Mouse (Mus musculus): ENCODE measurements around the gene Cd3g. TPM values are rescaled to one million over a fixed set of nuclear protein-coding genes. Genes with fewer than 3 reads are reported as not detected.
"Not testable (repeated sequence)": the region's sequence is repeated elsewhere in the genome, so short reads cannot be mapped to it uniquely, and the experiment has no call there.

Gene Cd3g
- polyA plus RNA-seq, 1 experiment from 2014 or later = not detected

DNA sequence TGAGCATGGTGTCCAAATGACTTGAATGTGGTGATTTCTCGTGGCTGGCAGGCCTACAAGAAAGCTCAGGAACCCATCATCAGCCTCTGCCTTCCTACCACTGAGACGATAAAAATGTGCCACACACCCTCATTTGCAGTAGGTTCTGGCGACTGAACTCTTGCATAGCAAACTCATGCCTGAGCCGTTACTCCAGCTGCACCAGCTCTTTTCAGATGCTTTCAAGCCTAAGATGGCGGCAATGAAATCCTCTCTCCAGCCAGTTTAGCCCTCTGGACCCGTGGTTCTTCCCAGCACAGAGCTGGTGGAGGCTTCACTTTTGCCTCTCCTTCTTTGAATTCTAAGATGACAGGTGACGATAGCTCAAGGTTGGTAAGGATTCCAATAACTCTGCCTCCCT is 425 bp downstream of the Cd3g start:
- Histone ChIP-seq H3K4me1 (ENCODE audit: insufficient read depth, low read length) (no peaks in the 10 kb centered on the region), H3K4me3 (ENCODE audit: low read length) (no peak overlapping the region), H3K9me3 (ENCODE audit: low read length) (no peaks in the 10 kb centered on the region), H3K4me2 (replicated peaks; ENCODE audit: low read depth, low read length) (no peak overlapping the region), H3K9ac (replicated peaks; ENCODE audit: low read length) (no peak overlapping the region), H3K36me3 (ENCODE audit: insufficient read depth, low read length) (no peaks in the 10 kb centered on the region), H3K27ac (ENCODE audit: low read length) (no peak overlapping the region), H3K27me3 (ENCODE audit: insufficient read depth, low read length) (peaks cover 3% of the 10 kb centered on the region; the same call in 1 of the 2 replicates)
- ATAC-seq (ENCODE audit: low FRiP score, low TSS enrichment) = no peak
- WGBS = 81% methylated on average over 7 of the region's 7 CpGs

- no peak overlapping the region for H3K27ac ChIP-seq (ENCODE audit: low read length)
- no peak overlapping the region for H3K4me2 ChIP-seq (replicated peaks; ENCODE audit: low read depth, low read length)
- no peak for ATAC-seq (ENCODE audit: low FRiP score, low TSS enrichment)
- peaks cover 6% of the 10 kb centered on the region for H3K27me3 ChIP-seq (ENCODE audit: insufficient read depth, low read length)
- H3K9ac ChIP-seq (replicated peaks; ENCODE audit: low read length) = no peak overlapping the region
- WGBS = 71% methylated on average over 6 of the region's 6 CpGs
- H3K36me3 ChIP-seq (ENCODE audit: insufficient read depth, low read length) = no peaks in the 10 kb centered on the region
- H3K9me3 ChIP-seq (ENCODE audit: low read length) = no peaks in the 10 kb centered on the region
- no peak overlapping the region for H3K4me3 ChIP-seq (ENCODE audit: low read length)
- H3K4me1 ChIP-seq (ENCODE audit: insufficient read depth, low read length) = no peaks in the 10 kb centered on the region
Observed at GRCm38 (mm10) chr9:44977813-44978212, 2.4 kb downstream of the Cd3g start.

GRCm38 (mm10) chr9:44969450-44969849 is 10.8 kb downstream of the Cd3g start:
- no peak overlapping the region for H3K4me3 ChIP-seq (ENCODE audit: low read length)
- H3K27ac ChIP-seq (ENCODE audit: low read length) = no peak overlapping the region
- WGBS = 58% methylated on average over 1 of the region's 1 CpGs
- peaks cover 5% of the 10 kb centered on the region for H3K27me3 ChIP-seq (ENCODE audit: insufficient read depth, low read length)
- H3K9ac ChIP-seq (replicated peaks; ENCODE audit: low read length) = no peak overlapping the region
- no peak overlapping the region for H3K4me2 ChIP-seq (replicated peaks; ENCODE audit: low read depth, low read length)
- H3K4me1 ChIP-seq (ENCODE audit: insufficient read depth, low read length) = peaks cover 11% of the 10 kb centered on the region; the same call in 1 of the 2 replicates
- ATAC-seq (ENCODE audit: low FRiP score, low TSS enrichment) = no peak
- no peaks in the 10 kb centered on the region for H3K36me3 ChIP-seq (ENCODE audit: insufficient read depth, low read length)
- H3K9me3 ChIP-seq (ENCODE audit: low read length) = no peaks in the 10 kb centered on the region

DNA sequence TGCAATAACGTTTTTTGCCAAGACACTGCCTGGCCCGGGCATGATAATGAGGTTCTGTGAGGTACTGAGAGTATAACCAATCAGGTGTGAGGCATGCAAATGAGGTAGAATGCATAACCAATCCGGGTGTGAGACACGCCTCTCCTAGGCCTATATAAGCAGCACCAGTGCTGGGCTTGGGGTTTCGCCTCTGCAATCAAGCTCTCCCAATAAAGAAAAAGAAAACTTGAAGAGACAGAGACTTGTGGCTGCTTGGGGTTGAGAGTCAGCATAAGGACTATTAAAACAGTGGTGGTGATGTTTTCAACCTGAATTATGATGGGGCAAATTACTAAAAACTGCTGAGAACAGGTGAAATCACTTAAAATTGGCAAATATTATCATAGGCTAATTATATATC is 12.5 kb downstream of the Cd3g start:
- ATAC-seq (ENCODE audit: low FRiP score, low TSS enrichment); H3K27me3 ChIP-seq (ENCODE audit: insufficient read depth, low read length); H3K4me2 ChIP-seq (replicated peaks; ENCODE audit: low read depth, low read length); H3K27ac ChIP-seq (ENCODE audit: low read length); H3K36me3 ChIP-seq (ENCODE audit: insufficient read depth, low read length); H3K9ac ChIP-seq (replicated peaks; ENCODE audit: low read length); H3K9me3 ChIP-seq (ENCODE audit: low read length); H3K4me3 ChIP-seq (ENCODE audit: low read length): not testable (repeated sequence)
- 83% methylated on average over 5 of the region's 5 CpGs for WGBS
- peaks cover 15% of the 10 kb centered on the region; the same call in 1 of the 2 replicates for H3K4me1 ChIP-seq (ENCODE audit: insufficient read depth, low read length)

GRCm38 (mm10) chr9:44966815-44967242 is 13.4 kb downstream of the Cd3g start:
- Histone ChIP-seq H3K4me2 (replicated peaks; ENCODE audit: low read depth, low read length) (no peak overlapping the region), H3K27me3 (ENCODE audit: insufficient read depth, low read length) (no peaks in the 10 kb centered on the region), H3K9ac (replicated peaks; ENCODE audit: low read length) (no peak overlapping the region), H3K9me3 (ENCODE audit: low read length) (no peaks in the 10 kb centered on the region), H3K27ac (ENCODE audit: low read length) (no peak overlapping the region), H3K4me3 (ENCODE audit: low read length) (no peak overlapping the region), H3K4me1 (ENCODE audit: insufficient read depth, low read length) (peaks cover 15% of the 10 kb centered on the region; the same call in 1 of the 2 replicates), H3K36me3 (ENCODE audit: insufficient read depth, low read length) (peaks cover 3% of the 10 kb centered on the region; the same call in 1 of the 2 replicates)
- ATAC-seq (ENCODE audit: low FRiP score, low TSS enrichment) = 0 out of 2 replicates have a peak, but pooled peaks have one; percentile 32
- 23% methylated on average over 3 of the region's 3 CpGs for WGBS

- 0 out of 2 replicates have a peak overlapping the region, but pooled peaks have one; percentile 52 for H3K27ac ChIP-seq (ENCODE audit: low read length)
- H3K4me1 ChIP-seq (ENCODE audit: insufficient read depth, low read length) = peaks cover 15% of the 10 kb centered on the region; the same call in 1 of the 2 replicates
- peak; percentile 54; the same call in 1 of the 2 replicates for ATAC-seq (ENCODE audit: low FRiP score, low TSS enrichment)
- WGBS = 14% methylated on average over 10 of the region's 10 CpGs
- H3K36me3 ChIP-seq (ENCODE audit: insufficient read depth, low read length) = peaks cover 7% of the 10 kb centered on the region; the same call in 1 of the 2 replicates
- H3K27me3 ChIP-seq (ENCODE audit: insufficient read depth, low read length) = no peaks in the 10 kb centered on the region
- peak overlapping the region; percentile 63 for H3K9ac ChIP-seq (replicated peaks; ENCODE audit: low read length)
- H3K4me3 ChIP-seq (ENCODE audit: low read length) = peak overlapping the region; percentile 76
- H3K9me3 ChIP-seq (ENCODE audit: low read length) = no peaks in the 10 kb centered on the region
- H3K4me2 ChIP-seq (replicated peaks; ENCODE audit: low read depth, low read length) = peak overlapping the region; percentile 88
Observed at GRCm38 (mm10) chr9:44965833-44966466, 14.3 kb downstream of the Cd3g start.

GRCm38 (mm10) chr9:44965126-44965832 is 15.0 kb downstream of the Cd3g start, which contains the start of gene Ube4a:
Gene Ube4a (minus strand): TSS chr9:44965600.
- H3K36me3 ChIP-seq (ENCODE audit: insufficient read depth, low read length) = peaks cover 7% of the 10 kb centered on the region; the same call in 1 of the 2 replicates
- H3K9me3 ChIP-seq (ENCODE audit: low read length) = no peaks in the 10 kb centered on the region
- peaks cover 15% of the 10 kb centered on the region; the same call in 1 of the 2 replicates for H3K4me1 ChIP-seq (ENCODE audit: insufficient read depth, low read length)
- peak; percentile 97 for ATAC-seq (ENCODE audit: low FRiP score, low TSS enrichment)
- WGBS = under 1% methylated on average over 39 of the region's 39 CpGs
- H3K27ac ChIP-seq (ENCODE audit: low read length) = peak within 1 kb of the TSS; percentile 52; the same call in 1 of the 2 replicates
- no peaks in the 10 kb centered on the region for H3K27me3 ChIP-seq (ENCODE audit: insufficient read depth, low read length)
- H3K9ac ChIP-seq (replicated peaks; ENCODE audit: low read length) = peak within 1 kb of the TSS; percentile 82
- peak within 1 kb of the TSS; percentile 91 for H3K4me2 ChIP-seq (replicated peaks; ENCODE audit: low read depth, low read length)
- H3K4me3 ChIP-seq (ENCODE audit: low read length) = peak within 1 kb of the TSS; percentile 76

DNA sequence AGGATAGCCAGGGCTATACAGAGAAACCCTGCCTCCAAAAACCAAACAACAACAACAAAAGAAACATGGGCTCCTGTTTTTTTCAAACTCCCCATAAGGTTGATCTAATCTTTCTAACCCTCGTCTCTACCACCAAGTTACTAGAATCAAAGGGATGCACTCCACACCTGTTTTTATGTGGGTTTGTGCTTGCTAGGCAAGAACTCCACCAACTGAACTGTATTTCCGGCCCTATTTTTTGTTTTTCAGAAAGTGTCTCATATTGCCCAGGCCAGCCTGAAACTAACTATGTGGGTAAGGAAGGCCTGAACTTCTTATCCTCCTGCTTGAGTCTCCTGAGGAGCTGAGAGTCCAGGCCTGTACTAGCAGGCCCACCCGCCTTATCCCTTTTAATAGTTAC is 25.8 kb downstream of the Cd3g start:
- no peaks in the 10 kb centered on the region for H3K9me3 ChIP-seq (ENCODE audit: low read length)
- H3K4me3 ChIP-seq (ENCODE audit: low read length) = no peak overlapping the region
- no peak for ATAC-seq (ENCODE audit: low FRiP score, low TSS enrichment)
- no peak overlapping the region for H3K4me2 ChIP-seq (replicated peaks; ENCODE audit: low read depth, low read length)
- H3K9ac ChIP-seq (replicated peaks; ENCODE audit: low read length) = no peak overlapping the region
- 91% methylated on average over 3 of the region's 3 CpGs for WGBS
- H3K36me3 ChIP-seq (ENCODE audit: insufficient read depth, low read length) = peaks cover 56% of the 10 kb centered on the region
- no peaks in the 10 kb centered on the region for H3K27me3 ChIP-seq (ENCODE audit: insufficient read depth, low read length)
- H3K27ac ChIP-seq (ENCODE audit: low read length) = no peak overlapping the region
- no peaks in the 10 kb centered on the region for H3K4me1 ChIP-seq (ENCODE audit: insufficient read depth, low read length)

DNA sequence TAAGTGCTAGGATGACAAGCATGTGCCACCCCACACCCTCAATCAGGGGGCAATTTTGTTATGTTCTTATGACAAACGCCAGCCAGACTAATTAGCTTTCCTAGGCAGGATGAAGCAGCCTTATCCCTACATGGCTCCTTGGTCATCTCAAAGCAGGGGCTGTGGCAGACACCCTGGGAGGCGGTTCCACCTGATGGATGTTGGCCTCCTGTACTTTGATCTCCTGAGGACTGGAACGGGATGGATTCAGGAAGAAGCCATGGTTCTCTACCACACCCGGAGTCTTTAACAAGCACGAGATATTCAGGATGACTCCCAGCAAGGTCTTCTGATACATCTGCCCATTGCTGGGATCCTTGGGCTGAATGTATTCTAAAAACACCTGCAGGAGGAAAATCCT is 32.4 kb downstream of the Cd3g start:
- Histone ChIP-seq H3K4me1 (ENCODE audit: insufficient read depth, low read length) (no peaks in the 10 kb centered on the region), H3K9me3 (ENCODE audit: low read length) (no peaks in the 10 kb centered on the region), H3K9ac (replicated peaks; ENCODE audit: low read length) (no peak overlapping the region), H3K36me3 (ENCODE audit: insufficient read depth, low read length) (peaks cover 56% of the 10 kb centered on the region), H3K4me3 (ENCODE audit: low read length) (no peak overlapping the region), H3K4me2 (replicated peaks; ENCODE audit: low read depth, low read length) (no peak overlapping the region), H3K27ac (ENCODE audit: low read length) (no peak overlapping the region), H3K27me3 (ENCODE audit: insufficient read depth, low read length) (no peaks in the 10 kb centered on the region)
- no peak for ATAC-seq (ENCODE audit: low FRiP score, low TSS enrichment)
- 87% methylated on average over 5 of the region's 5 CpGs for WGBS
